ENCODE assay signal across 14 mouse cellular contexts in the genomic region with DNA sequence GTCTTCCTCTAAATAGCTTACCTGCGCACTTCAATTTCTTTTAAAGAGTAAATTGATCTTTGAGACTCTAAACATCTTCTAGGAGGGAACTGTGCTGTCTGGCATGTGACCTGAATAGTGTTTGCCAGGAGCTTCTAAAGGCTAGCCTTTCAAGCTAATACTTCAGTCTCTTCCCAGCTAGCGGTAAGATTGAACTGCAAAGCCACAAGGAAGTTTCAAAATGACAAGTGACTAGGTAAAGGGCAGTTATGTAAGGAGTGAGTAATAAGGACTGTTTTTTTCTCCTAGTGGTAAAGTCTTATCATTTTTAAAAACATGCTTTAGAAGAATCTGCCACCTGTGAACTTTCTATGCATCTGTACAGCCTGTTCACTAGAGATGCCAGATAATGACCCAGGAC.
DNase-seq lines count a peak whose midpoint lies in the region; ATAC-seq lines count a peak whose summit lies in the region.
"Had no signal": no experiment of that assay in that cellular context is flagged by ENCODE, and none has a peak within 500 bp of the region (broad histone marks: within the 10 kb centered on the region; RNA-seq: fewer than 3 reads in every experiment).

No protein-coding gene starts in this region.

- peak; percentile 76 for ATAC-seq in CD4-positive, CD25-positive, alpha-beta regulatory T cell, adult 4 months
- peak; percentile 58 for ATAC-seq in megakaryocyte, adult 5-6 weeks (ENCODE audit: poor library complexity, severe bottlenecking)
- ATAC-seq: forebrain, embryonic 13.5 days; midbrain, embryonic 13.5 days had no signal

- DNase-seq in heart, adult 11 months: peak; percentile 48
- no peak for DNase-seq in heart, postnatal 14 days
- peak; percentile 64 for DNase-seq in 416B (ENCODE audit: low read depth)
- no peak for DNase-seq in c-Kit-positive CD71-positive TER-119-positive erythroid progenitor cells, embryonic 14.5 days (ENCODE audit: low spot score)
- no peak for DNase-seq in ovary, postnatal 36 days (ENCODE audit: low spot score)
- DNase-seq: cerebellum, adult 8-10 months; cerebellum, postnatal 36 days; liver; lung, postnatal 10 days; thymus, postnatal 14 days had no signal

- intact Hi-C loops in heart, postnatal 14 days (cut with DNase I): no loop called here

Comparison
In these comparisons a context has a peak if more than half of its experiments do, and no peak if none do; other contexts are left out.
1. DNase-seq: peak in heart, adult 11 months (single experiment) and 416B (single experiment); none in heart, postnatal 14 days (0 of 2), c-Kit-positive CD71-positive TER-119-positive erythroid progenitor cells, embryonic 14.5 days (single experiment) and ovary, postnatal 36 days (single experiment).